Mouse (Mus musculus) central nervous system, embryonic 14 days (tissue): Measurements from ENCODE around the gene Olfr1355. TPM values are rescaled to one million over a fixed set of nuclear protein-coding genes. Genes with fewer than 3 reads are reported as not detected.

Experiments
- polyA plus RNA-seq: library from polyadenylated mRNA; depleted of rRNA; stranded (reverse); fragments of >200 nt; gene quantifications from 2 replicates; pipeline ENCODE4 v1.2.3, GENCODE M21; 2012; rRNA removed

Gene Olfr1355
- polyA plus RNA-seq = not detected in 2 replicates

GRCm38 (mm10) chr10:78875240-78875639, at the start of gene Olfr1355:
Gene Olfr1355 (plus strand): TSS chr10:78875540.

DNA sequence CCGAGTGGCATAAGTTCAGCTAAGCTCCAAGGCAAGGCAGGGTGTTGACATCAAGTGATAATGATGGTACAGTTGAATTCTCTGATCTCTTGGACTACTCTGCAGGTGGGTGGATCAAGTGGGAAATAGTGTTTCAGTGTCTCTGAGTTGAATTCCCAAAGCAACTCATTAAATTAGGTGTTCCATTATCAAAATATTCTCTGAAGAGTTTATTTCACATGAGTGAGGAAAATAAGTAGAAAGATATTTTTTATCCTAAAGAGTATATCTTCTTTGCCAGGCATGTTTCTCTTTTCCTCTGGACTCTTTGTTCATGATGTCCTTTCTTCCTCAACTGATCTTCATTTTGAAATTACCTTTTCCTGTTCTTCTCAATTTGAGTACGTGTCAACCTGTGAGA, 23.3 kb upstream of the Olfr1355 start, which contains the start of gene Olfr1356:
Gene Olfr1356, minus strand, starts transcription at position 101 of the 400 bp plus-strand sequence.

GRCm38 (mm10) chr10:78912871-78913270, 37.5 kb downstream of the Olfr1355 start, which contains the start of gene Olfr1354:
Gene Olfr1354 (plus strand): TSS chr10:78913171.

Other genes with a start within 250 kb of the Olfr1355 start
- 0.24 TPM in 1 of 2 replicates, not detected in the other for gene Casp14, start 157.2 kb upstream of the Olfr1355 start, polyA plus RNA-seq
- 0.14 and 0.15 TPM in 2 replicates for gene Ccdc105, start 122.5 kb upstream of the Olfr1355 start, polyA plus RNA-seq
- gene Slc1a6, start 95.0 kb upstream of the Olfr1355 start, polyA plus RNA-seq = 9.2 and 10.9 TPM in 2 replicates
- not detected in 2 replicates for gene Olfr1356, start 23.4 kb upstream of the Olfr1355 start, polyA plus RNA-seq
- not detected in 2 replicates for gene Olfr1354, start 37.6 kb downstream of the Olfr1355 start, polyA plus RNA-seq
- not detected in 2 replicates for gene Olfr8, start 75.1 kb downstream of the Olfr1355 start, polyA plus RNA-seq
- gene Olfr1353, start 87.8 kb downstream of the Olfr1355 start, polyA plus RNA-seq = not detected in 2 replicates
- gene Olfr1352, start 105.5 kb downstream of the Olfr1355 start, polyA plus RNA-seq = not detected in 2 replicates
- gene Olfr1351, start 136.9 kb downstream of the Olfr1355 start, polyA plus RNA-seq = not detected in 2 replicates
- gene Olfr57, start 153.2 kb downstream of the Olfr1355 start, polyA plus RNA-seq = not detected in 2 replicates
- 27.2 and 29.5 TPM in 2 replicates for gene 2610008E11Rik, start 222.1 kb downstream of the Olfr1355 start, polyA plus RNA-seq